ENCODE assay signal across 13 mouse cellular contexts in genomic region chr11:33685904-33686303, GRCm38 (mm10).
A peak's percentile ranks its signal among the peaks of the same experiment; 100 is the strongest.
DNase-seq lines count a peak whose midpoint lies in the region; ATAC-seq and TF ChIP-seq lines count a peak whose summit lies in the region.
"Had no signal": no experiment of that assay in that cellular context is flagged by ENCODE, and none has a peak within 500 bp of the region (broad histone marks: within the 10 kb centered on the region; RNA-seq: fewer than 3 reads in every experiment).

No protein-coding gene starts in this region.

- TF ChIP-seq EP300 in lung, postnatal 0 days (IDR thresholded peaks at IDR 0.05): no peak

- no peak overlapping the region for H3K9ac ChIP-seq in lung, embryonic 16.5 days (ENCODE audit: low read length)
- no peak overlapping the region for H3K9ac ChIP-seq in lung, postnatal 0 days (replicated peaks; ENCODE audit: low read depth)
- H3K9ac ChIP-seq: hindbrain, embryonic 12.5 days; lung, embryonic 15.5 days had no signal

- ATAC-seq in lung, embryonic 16.5 days (ENCODE audit: low read depth): peak; percentile 17; the same call in 1 of the 2 replicates
- ATAC-seq in lung, postnatal 0 days: no peak
- no peak for ATAC-seq in megakaryocyte progenitor cell, adult 5-6 weeks (replicated peaks; ENCODE audit: poor library complexity)

- H3K27ac ChIP-seq in lung, embryonic 16.5 days (ENCODE audit: low read length): no peak overlapping the region
- no peak overlapping the region for H3K27ac ChIP-seq in lung, postnatal 0 days (ENCODE audit: low read length)
- no peak overlapping the region for H3K27ac ChIP-seq in hindbrain, embryonic 10.5 days
- H3K27ac ChIP-seq: hindbrain, embryonic 12.5 days; lung, embryonic 15.5 days had no signal

- no peaks in the 10 kb centered on the region for H3K4me1 ChIP-seq in lung, embryonic 16.5 days (replicated peaks; ENCODE audit: control insufficient read depth, insufficient read depth, low read length)
- no peaks in the 10 kb centered on the region for H3K4me1 ChIP-seq in lung, postnatal 0 days (ENCODE audit: insufficient read depth, low read depth, low read length)
- 0 out of 2 replicates have a peak, but pooled peaks cover 3% of the 10 kb centered on the region for H3K4me1 ChIP-seq in hindbrain, embryonic 10.5 days (replicated peaks)
- H3K4me1 ChIP-seq: hindbrain, embryonic 12.5 days; lung, embryonic 15.5 days had no signal

- H3K27me3 ChIP-seq in lung, embryonic 16.5 days (ENCODE audit: control insufficient read depth, insufficient read depth, low read depth, low read length): no peaks in the 10 kb centered on the region
- no peaks in the 10 kb centered on the region for H3K27me3 ChIP-seq in lung, postnatal 0 days (replicated peaks; ENCODE audit: insufficient read depth, low read length)
- H3K27me3 ChIP-seq in hindbrain, embryonic 10.5 days (ENCODE audit: insufficient read depth, poor library complexity, severe bottlenecking): 0 out of 2 replicates have a peak, but pooled peaks cover 4% of the 10 kb centered on the region

- WGBS in lung, embryonic 16.5 days: 41% methylated on average over 3 of the region's 3 CpGs
- WGBS in lung, postnatal 0 days: 45% methylated on average over 3 of the region's 3 CpGs
- 85% methylated on average over 3 of the region's 3 CpGs for WGBS in hindbrain, embryonic 10.5 days

- H3K9me3 ChIP-seq in lung, embryonic 16.5 days (ENCODE audit: control insufficient read depth, low read length): no peaks in the 10 kb centered on the region
- H3K9me3 ChIP-seq in lung, postnatal 0 days (ENCODE audit: low read length): no peaks in the 10 kb centered on the region
- H3K9me3 ChIP-seq in hindbrain, embryonic 10.5 days: no peaks in the 10 kb centered on the region
- H3K9me3 ChIP-seq: hindbrain, embryonic 12.5 days; lung, embryonic 15.5 days had no signal

- no peak for DNase-seq in lung, postnatal 0 days (ENCODE audit: low spot score)
- peak; percentile 76 to 78 for DNase-seq in cerebellum, postnatal 14 days
- DNase-seq in layer of hippocampus, postnatal 14 days (ENCODE audit: low spot score in 2 of 2): peak; percentile 22 to 41
- DNase-seq in right cerebral cortex, postnatal 36 days (ENCODE audit: low spot score in 2 of 2): peak; percentile 24 to 33
- no peak for DNase-seq in hindbrain, embryonic 10.5 days (ENCODE audit: low spot score)
- DNase-seq in adrenal gland, postnatal 25 days: no peak
- DNase-seq: thymus, adult 18-20 months had no signal

- TF ChIP-seq CTCF in lung, postnatal 0 days (IDR thresholded peaks at IDR 0.05): no peak

- H3K36me3 ChIP-seq in lung, embryonic 16.5 days (ENCODE audit: control insufficient read depth, insufficient read depth, low read length): no peaks in the 10 kb centered on the region
- no peaks in the 10 kb centered on the region for H3K36me3 ChIP-seq in lung, postnatal 0 days (ENCODE audit: insufficient read depth, low read length)
- H3K36me3 ChIP-seq in hindbrain, embryonic 10.5 days: no peaks in the 10 kb centered on the region
- H3K36me3 ChIP-seq: hindbrain, embryonic 12.5 days; lung, embryonic 15.5 days had no signal

- H3K4me2 ChIP-seq in lung, embryonic 16.5 days (ENCODE audit: low read depth, low read length): no peak overlapping the region
- no peak overlapping the region for H3K4me2 ChIP-seq in lung, postnatal 0 days (replicated peaks; ENCODE audit: low read depth, low read length)
- H3K4me2 ChIP-seq: hindbrain, embryonic 12.5 days; lung, embryonic 15.5 days had no signal

- H3K4me3 ChIP-seq in lung, embryonic 16.5 days (ENCODE audit: low read length): no peak overlapping the region
- no peak overlapping the region for H3K4me3 ChIP-seq in lung, postnatal 0 days (ENCODE audit: low read depth, low read length)
- H3K4me3 ChIP-seq in hindbrain, embryonic 10.5 days: no peak overlapping the region
- H3K4me3 ChIP-seq: erythroblast, embryonic 14.5 days; hindbrain, embryonic 12.5 days; lung, embryonic 15.5 days; myocyte had no signal

Comparison
In these comparisons a context has a peak if more than half of its experiments do, and no peak if none do; other contexts are left out.
1. DNase-seq: peak in cerebellum, postnatal 14 days (2 of 2), layer of hippocampus, postnatal 14 days (2 of 2) and right cerebral cortex, postnatal 36 days (2 of 2); none in lung, postnatal 0 days (single experiment), hindbrain, embryonic 10.5 days (single experiment) and adrenal gland, postnatal 25 days (single experiment).